Mouse (Mus musculus) liver, embryonic 15.5 days (tissue): ENCODE measurements around the gene Sf3a1. TPM values are rescaled to one million over a fixed set of nuclear protein-coding genes. Genes with fewer than 3 reads are reported as not detected.

Experiments
- ATAC-seq: fragments of 200-750 bp; cut with Nextera tagmentation; 2 replicates; pipeline ENCODE4 v1.8.0; 2017; ENCODE audit warnings: moderate number of reproducible peaks, mild to moderate bottlenecking, moderate library complexity; ENCODE audit not compliant: insufficient read depth
- H3K27ac ChIP-seq: fragments of 300-500 bp; sonication (generic); replicated peaks from 2 replicates; pipeline ENCODE4 v1.5.1; 2015; ENCODE audit warnings: mild to moderate bottlenecking, inconsistent platforms
- H3K27me3 ChIP-seq: fragments of 300-500 bp; sonication (generic); 2 replicates; pipeline ENCODE4 v1.6.1; 2015; ENCODE audit warnings: mild to moderate bottlenecking, inconsistent platforms
- H3K36me3 ChIP-seq: fragments of 300-500 bp; sonication (generic); replicated peaks from 2 replicates; pipeline ENCODE4 v1.6.1; 2015; ENCODE audit warnings: moderate library complexity, mild to moderate bottlenecking, inconsistent platforms
- H3K4me1 ChIP-seq: fragments of 300-500 bp; sonication (generic); replicated peaks from 2 replicates; pipeline ENCODE4 v1.6.1; 2015; ENCODE audit warnings: inconsistent platforms
- H3K4me2 ChIP-seq: fragments of 300-500 bp; sonication (generic); 2 replicates; pipeline ENCODE4 v1.6.1; 2015; ENCODE audit warnings: moderate library complexity, mild to moderate bottlenecking, inconsistent platforms
- H3K4me3 ChIP-seq: fragments of 300-500 bp; sonication (generic); replicated peaks from 2 replicates; pipeline ENCODE4 v1.5.1; 2015; ENCODE audit warnings: mild to moderate bottlenecking, inconsistent platforms
- H3K9ac ChIP-seq: fragments of 300-500 bp; sonication (generic); 2 replicates; pipeline ENCODE4 v1.6.1; 2015; ENCODE audit warnings: moderate library complexity, mild to moderate bottlenecking, inconsistent platforms
- H3K9me3 ChIP-seq: fragments of 300-500 bp; sonication (generic); replicated peaks from 2 replicates; pipeline ENCODE4 v1.6.1; 2016; ENCODE audit warnings: inconsistent platforms
- WGBS: fragments of 180-500 bp; shearing (Covaris S2); methylation state at CpG from one replicate; pipeline ENCODE4 v1.1.7; 2015; ENCODE audit warnings: mixed read lengths; ENCODE audit not compliant: insufficient replicate concordance; 5-methylcytosine and 5-hydroxymethylcytosine counted together
- polyA plus RNA-seq: library from polyadenylated mRNA; unstranded; fragments of >200 nt; fragmentation: Nextera tagmentation; extraction: Ambion mirVana; gene quantifications from 2 replicates; pipeline ENCODE4 v1.2.1, GENCODE M21; 2015

Gene Sf3a1
- polyA plus RNA-seq, 1 experiment from 2014 or later = 19.3 TPM

GRCm38 (mm10) chr11:4138964-4139363 is 21.2 kb upstream of the Sf3a1 start:
- Histone ChIP-seq H3K9ac (no peak overlapping the region), H3K4me3 (no peak overlapping the region), H3K27me3 (0 out of 2 replicates have a peak, but pooled peaks cover 4% of the 10 kb centered on the region), H3K27ac (no peak overlapping the region), H3K4me1 (peaks cover 21% of the 10 kb centered on the region), H3K36me3 (peaks cover 26% of the 10 kb centered on the region; the same call in 1 of the 2 replicates), H3K4me2 (no peak overlapping the region), H3K9me3 (no peaks in the 10 kb centered on the region)
- no peak for ATAC-seq
- 58% methylated on average over 2 of the region's 2 CpGs for WGBS

GRCm38 (mm10) chr11:4141505-4141904 is 18.6 kb upstream of the Sf3a1 start:
- H3K9me3 ChIP-seq = no peaks in the 10 kb centered on the region
- H3K4me3 ChIP-seq = no peak overlapping the region
- no peak overlapping the region for H3K27ac ChIP-seq
- H3K27me3 ChIP-seq = no peaks in the 10 kb centered on the region
- H3K4me1 ChIP-seq = 0 out of 2 replicates have a peak, but pooled peaks cover 3% of the 10 kb centered on the region
- no peak overlapping the region for H3K9ac ChIP-seq
- ATAC-seq = no peak
- H3K4me2 ChIP-seq = no peak overlapping the region
- H3K36me3 ChIP-seq = peaks cover 26% of the 10 kb centered on the region; the same call in 1 of the 2 replicates

- H3K4me3 ChIP-seq = no peak overlapping the region
- H3K4me2 ChIP-seq = no peak overlapping the region
- WGBS = 64% methylated on average over 4 of the region's 4 CpGs
- no peak overlapping the region for H3K9ac ChIP-seq
- no peak for ATAC-seq
- peaks cover 26% of the 10 kb centered on the region; the same call in 1 of the 2 replicates for H3K36me3 ChIP-seq
- H3K27me3 ChIP-seq = no peaks in the 10 kb centered on the region
- H3K9me3 ChIP-seq = no peaks in the 10 kb centered on the region
- H3K4me1 ChIP-seq = no peaks in the 10 kb centered on the region
- H3K27ac ChIP-seq = no peak overlapping the region
These were observed 17.8 kb upstream of the Sf3a1 start for GRCm38 (mm10) chr11:4142352-4142751.

- ATAC-seq = no peak
- H3K27me3 ChIP-seq = no peaks in the 10 kb centered on the region
- H3K4me1 ChIP-seq = no peaks in the 10 kb centered on the region
- H3K4me2 ChIP-seq = no peak overlapping the region
- H3K27ac ChIP-seq = no peak overlapping the region
- no peaks in the 10 kb centered on the region for H3K9me3 ChIP-seq
- no peak overlapping the region for H3K9ac ChIP-seq
- H3K36me3 ChIP-seq = peaks cover 23% of the 10 kb centered on the region; the same call in 1 of the 2 replicates
- WGBS = 85% methylated on average over 21 of the region's 21 CpGs
- H3K4me3 ChIP-seq = no peak overlapping the region
These were observed 16.7 kb upstream of the Sf3a1 start for GRCm38 (mm10) chr11:4143281-4144062.

- H3K4me1 ChIP-seq = no peaks in the 10 kb centered on the region
- no peak overlapping the region for H3K4me2 ChIP-seq
- no peaks in the 10 kb centered on the region for H3K27me3 ChIP-seq
- 0 out of 2 replicates have a peak, but pooled peaks cover 11% of the 10 kb centered on the region for H3K36me3 ChIP-seq
- H3K27ac ChIP-seq = no peak overlapping the region
- no peaks in the 10 kb centered on the region for H3K9me3 ChIP-seq
- ATAC-seq = no peak
- WGBS = 75% methylated on average over 6 of the region's 6 CpGs
- H3K9ac ChIP-seq = no peak overlapping the region
- no peak overlapping the region for H3K4me3 ChIP-seq
These were observed 13.8 kb upstream of the Sf3a1 start for GRCm38 (mm10) chr11:4146381-4146780.

- ATAC-seq = no peak
- Histone ChIP-seq H3K27ac (no peak overlapping the region), H3K4me2 (no peak overlapping the region), H3K36me3 (0 out of 2 replicates have a peak, but pooled peaks cover 8% of the 10 kb centered on the region), H3K9ac (no peak overlapping the region), H3K9me3 (no peaks in the 10 kb centered on the region), H3K27me3 (no peaks in the 10 kb centered on the region), H3K4me3 (no peak overlapping the region), H3K4me1 (no peaks in the 10 kb centered on the region)
- 77% methylated on average over 10 of the region's 10 CpGs for WGBS
These were observed 13.1 kb upstream of the Sf3a1 start for GRCm38 (mm10) chr11:4147098-4147497.

- ATAC-seq = no peak
- Histone ChIP-seq H3K27ac (no peak overlapping the region), H3K36me3 (no peaks in the 10 kb centered on the region), H3K4me1 (no peaks in the 10 kb centered on the region), H3K9me3 (no peaks in the 10 kb centered on the region), H3K9ac (no peak overlapping the region), H3K4me3 (no peak overlapping the region), H3K4me2 (no peak overlapping the region), H3K27me3 (no peaks in the 10 kb centered on the region)
- 73% methylated on average over 5 of the region's 5 CpGs for WGBS
These were observed 12.0 kb upstream of the Sf3a1 start for GRCm38 (mm10) chr11:4148120-4148519.

GRCm38 (mm10) chr11:4148536-4149156 is 11.5 kb upstream of the Sf3a1 start:
- Histone ChIP-seq H3K27ac (no peak overlapping the region), H3K4me2 (no peak overlapping the region), H3K9ac (no peak overlapping the region), H3K27me3 (no peaks in the 10 kb centered on the region), H3K4me1 (no peaks in the 10 kb centered on the region), H3K36me3 (no peaks in the 10 kb centered on the region), H3K9me3 (no peaks in the 10 kb centered on the region), H3K4me3 (no peak overlapping the region)
- 74% methylated on average over 9 of the region's 9 CpGs for WGBS
- ATAC-seq = no peak

- no peak overlapping the region for H3K9ac ChIP-seq
- H3K4me3 ChIP-seq = no peak overlapping the region
- no peaks in the 10 kb centered on the region for H3K9me3 ChIP-seq
- no peaks in the 10 kb centered on the region for H3K4me1 ChIP-seq
- H3K36me3 ChIP-seq = no peaks in the 10 kb centered on the region
- no peak overlapping the region for H3K27ac ChIP-seq
- H3K4me2 ChIP-seq = no peak overlapping the region
- WGBS = 70% methylated on average over 6 of the region's 6 CpGs
- no peak for ATAC-seq
- H3K27me3 ChIP-seq = no peaks in the 10 kb centered on the region
These were observed 10.3 kb upstream of the Sf3a1 start for GRCm38 (mm10) chr11:4149886-4150285.

- ATAC-seq = no peak
- H3K27me3 ChIP-seq = no peaks in the 10 kb centered on the region
- H3K4me3 ChIP-seq = no peak overlapping the region
- H3K9me3 ChIP-seq = no peaks in the 10 kb centered on the region
- no peaks in the 10 kb centered on the region for H3K36me3 ChIP-seq
- no peak overlapping the region for H3K27ac ChIP-seq
- 69% methylated on average over 7 of the region's 7 CpGs for WGBS
- peaks cover 2% of the 10 kb centered on the region for H3K4me1 ChIP-seq
- no peak overlapping the region for H3K9ac ChIP-seq
- H3K4me2 ChIP-seq = no peak overlapping the region
These were observed 6.5 kb upstream of the Sf3a1 start for GRCm38 (mm10) chr11:4153694-4154093.

- no peaks in the 10 kb centered on the region for H3K27me3 ChIP-seq
- no peaks in the 10 kb centered on the region for H3K36me3 ChIP-seq
- ATAC-seq = no peak
- H3K4me3 ChIP-seq = no peak overlapping the region
- no peaks in the 10 kb centered on the region for H3K9me3 ChIP-seq
- no peak overlapping the region for H3K4me2 ChIP-seq
- no peak overlapping the region for H3K9ac ChIP-seq
- H3K4me1 ChIP-seq = peaks cover 14% of the 10 kb centered on the region
- no peak overlapping the region for H3K27ac ChIP-seq
- 20% methylated on average over 5 of the region's 5 CpGs for WGBS
These were observed 4.5 kb upstream of the Sf3a1 start for GRCm38 (mm10) chr11:4155641-4156040.
